Mouse (Mus musculus) stomach, postnatal 0 days (tissue): ENCODE measurements around the gene Nabp2. TPM values are rescaled to one million over a fixed set of nuclear protein-coding genes. Genes with fewer than 3 reads are reported as not detected.

Experiments
- ATAC-seq: fragments of 200-750 bp; cut with Nextera tagmentation; 2 replicates; pipeline ENCODE4 v1.8.0; 2017; ENCODE audit not compliant: low FRiP score, low TSS enrichment
- DNase-seq: peaks from one replicate; pipeline ENCODE4 v3.0.0-alpha.2; 2016; ENCODE audit warnings: low spot score
- H3K27ac ChIP-seq: fragments of 300-500 bp; sonication (generic); replicated peaks from 2 replicates; pipeline ENCODE4 v1.5.1; 2014; ENCODE audit warnings: mild to moderate bottlenecking, control low read depth
- H3K27me3 ChIP-seq: fragments of 300-500 bp; sonication (generic); 2 replicates; pipeline ENCODE4 v1.6.1; 2014; ENCODE audit warnings: low read length; ENCODE audit not compliant: control insufficient read depth, insufficient read depth
- H3K36me3 ChIP-seq: fragments of 300-500 bp; sonication (generic); 2 replicates; pipeline ENCODE4 v1.6.1; 2014; ENCODE audit warnings: low read length, mixed read lengths; ENCODE audit not compliant: control insufficient read depth, insufficient read depth
- H3K4me1 ChIP-seq: fragments of 300-500 bp; sonication (generic); replicated peaks from 2 replicates; pipeline ENCODE4 v1.6.1; 2014; ENCODE audit warnings: antibody characterized with exemption; ENCODE audit not compliant: control insufficient read depth, insufficient read depth
- H3K4me2 ChIP-seq: fragments of 300-500 bp; sonication (generic); replicated peaks from 2 replicates; pipeline ENCODE4 v1.6.1; 2014; ENCODE audit warnings: low read depth, mild to moderate bottlenecking, control low read depth, moderate library complexity
- H3K4me3 ChIP-seq: fragments of 300-500 bp; sonication (generic); 2 replicates; pipeline ENCODE4 v1.5.1; 2014; ENCODE audit warnings: low read depth, low read length, control low read depth
- H3K9ac ChIP-seq: fragments of 300-500 bp; sonication (generic); 2 replicates; pipeline ENCODE4 v1.6.1; 2014; ENCODE audit warnings: mild to moderate bottlenecking, low read length, control low read depth, mixed read lengths
- H3K9me3 ChIP-seq: fragments of 300-500 bp; sonication (generic); 2 replicates; pipeline ENCODE4 v1.6.1; 2016; ENCODE audit warnings: low read length; ENCODE audit not compliant: control insufficient read depth
- CTCF ChIP-seq: IDR thresholded peaks from 2 replicates; pipeline ENCODE4 v1.5.1; 2016; ENCODE audit warnings: antibody characterized with exemption, low read depth, mild to moderate bottlenecking, moderate library complexity
- EP300 ChIP-seq: optimal IDR thresholded peaks from 2 replicates; pipeline ENCODE3; 2016; ENCODE audit warnings: antibody characterized with exemption
- WGBS: fragments of 180-500 bp; shearing (Covaris S2); extraction: QIAGEN DNeasy Blood & Tissue Kit; methylation state at CpG from one replicate; pipeline ENCODE4 v1.1.7; 2014; 5-methylcytosine and 5-hydroxymethylcytosine counted together
- polyA plus RNA-seq: library from polyadenylated mRNA; unstranded; fragments of >200 nt; fragmentation: Nextera tagmentation; extraction: Ambion mirVana; gene quantifications from 2 replicates; pipeline ENCODE4 v1.2.1, GENCODE M21; 2015

Gene Nabp2
- polyA plus RNA-seq, 1 experiment from 2014 or later: 54.4 TPM

GRCm38 (mm10) chr10:128424604-128425003 is 13.3 kb upstream of the Nabp2 start:
- H3K27me3 ChIP-seq: no peaks in the 10 kb centered on the region
- H3K9ac ChIP-seq: no peak overlapping the region
- 30% methylated on average over 7 of the region's 7 CpGs for WGBS
- no peaks in the 10 kb centered on the region for H3K9me3 ChIP-seq
- no peak overlapping the region for H3K4me2 ChIP-seq
- H3K36me3 ChIP-seq: peaks cover 4% of the 10 kb centered on the region; the same call in 1 of the 2 replicates
- no peak for DNase-seq
- H3K4me3 ChIP-seq: no peak overlapping the region
- no peak for TF ChIP-seq CTCF
- no peak for TF ChIP-seq EP300
- no peaks in the 10 kb centered on the region for H3K4me1 ChIP-seq
- H3K27ac ChIP-seq: no peak overlapping the region
- 0 out of 2 replicates have a peak, but pooled peaks have one; percentile 56 for ATAC-seq

- DNase-seq: no peak
- Histone ChIP-seq H3K4me2 (no peak overlapping the region), H3K4me3 (no peak overlapping the region), H3K27ac (no peak overlapping the region), H3K9me3 (no peaks in the 10 kb centered on the region), H3K36me3 (peaks cover 4% of the 10 kb centered on the region; the same call in 1 of the 2 replicates), H3K9ac (no peak overlapping the region), H3K4me1 (no peaks in the 10 kb centered on the region), H3K27me3 (no peaks in the 10 kb centered on the region)
- 74% methylated on average over 5 of the region's 5 CpGs for WGBS
- no peak for TF ChIP-seq CTCF
- TF ChIP-seq EP300: no peak
- ATAC-seq: no peak
These were observed 11.1 kb upstream of the Nabp2 start for GRCm38 (mm10) chr10:128422426-128422825.

DNA sequence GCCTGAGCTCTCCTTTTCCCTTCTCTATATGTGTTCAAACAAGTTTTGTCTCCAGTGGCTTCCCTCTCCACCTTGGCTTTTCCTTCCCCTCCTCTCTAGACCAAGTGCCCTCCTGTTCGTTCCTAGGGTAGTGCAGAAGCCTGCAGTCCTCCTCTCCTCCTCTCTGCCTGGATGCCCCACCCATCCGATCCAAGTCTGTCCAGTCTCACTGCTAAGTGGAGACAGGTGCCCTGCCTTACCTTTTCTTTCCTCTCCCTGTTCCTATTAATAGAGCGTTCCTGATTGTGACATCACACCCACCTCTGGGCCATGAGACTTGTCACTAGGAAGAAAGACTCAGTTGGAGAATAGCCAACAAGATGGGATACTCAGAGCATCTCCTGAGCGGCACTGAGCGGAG is 3.6 kb upstream of the Nabp2 start:
- Histone ChIP-seq H3K27me3 (no peaks in the 10 kb centered on the region), H3K27ac (no peak overlapping the region), H3K4me3 (no peak overlapping the region), H3K4me1 (no peaks in the 10 kb centered on the region; the same call in 1 of the 2 replicates), H3K4me2 (no peak overlapping the region), H3K9me3 (no peaks in the 10 kb centered on the region), H3K9ac (no peak overlapping the region), H3K36me3 (peaks cover 3% of the 10 kb centered on the region; the same call in 1 of the 2 replicates)
- DNase-seq: no peak
- TF ChIP-seq CTCF (no peak), EP300 (no peak)
- no peak for ATAC-seq
- 69% methylated on average over 5 of the region's 5 CpGs for WGBS

DNA sequence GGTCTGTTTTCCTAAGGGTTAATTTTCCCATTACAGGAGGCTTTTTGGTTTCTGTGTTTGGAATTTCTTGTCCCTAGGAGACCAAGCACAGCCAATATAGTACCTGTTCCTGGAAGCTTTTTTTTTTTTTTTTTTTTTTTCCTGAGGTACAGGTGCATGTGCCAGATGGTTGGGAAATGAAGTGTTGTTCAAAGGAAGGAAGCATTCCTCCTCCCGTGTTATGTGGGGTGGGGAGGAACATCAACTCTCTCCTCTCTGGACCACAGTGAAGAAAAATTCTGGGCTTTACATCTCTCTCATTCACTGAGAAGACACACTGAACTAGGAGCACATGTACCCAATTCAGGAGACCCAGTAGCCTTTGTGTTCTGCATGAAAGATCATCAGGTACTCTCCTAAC is 1.8 kb upstream of the Nabp2 start:
- no peaks in the 10 kb centered on the region for H3K27me3 ChIP-seq
- H3K4me3 ChIP-seq: no peak overlapping the region
- H3K36me3 ChIP-seq: peaks cover 3% of the 10 kb centered on the region; the same call in 1 of the 2 replicates
- peak overlapping the region; percentile 87; the same call in 1 of the 2 replicates for H3K4me2 ChIP-seq
- H3K4me1 ChIP-seq: no peaks in the 10 kb centered on the region; the same call in 1 of the 2 replicates
- H3K9me3 ChIP-seq: no peaks in the 10 kb centered on the region
- WGBS: 67% methylated on average over 1 of the region's 1 CpGs
- TF ChIP-seq CTCF: no peak
- no peak for TF ChIP-seq EP300
- no peak for DNase-seq
- H3K27ac ChIP-seq: no peak overlapping the region
- ATAC-seq: no peak
- no peak overlapping the region for H3K9ac ChIP-seq

GRCm38 (mm10) chr10:128412558-128412957 is 1.3 kb upstream of the Nabp2 start:
- Histone ChIP-seq H3K27ac (no peak overlapping the region), H3K9ac (no peak overlapping the region), H3K4me3 (peak overlapping the region; percentile 93), H3K4me1 (no peaks in the 10 kb centered on the region; the same call in 1 of the 2 replicates), H3K4me2 (peak overlapping the region; percentile 87), H3K36me3 (peaks cover 3% of the 10 kb centered on the region; the same call in 1 of the 2 replicates), H3K27me3 (no peaks in the 10 kb centered on the region), H3K9me3 (no peaks in the 10 kb centered on the region)
- TF ChIP-seq EP300 (no peak), CTCF (no peak)
- WGBS: 17% methylated on average over 1 of the region's 1 CpGs
- ATAC-seq: no peak
- DNase-seq: no peak

- Histone ChIP-seq H3K4me1 (no peaks in the 10 kb centered on the region; the same call in 1 of the 2 replicates), H3K4me2 (peak overlapping the region; percentile 87), H3K9me3 (no peaks in the 10 kb centered on the region), H3K36me3 (peaks cover 3% of the 10 kb centered on the region; the same call in 1 of the 2 replicates), H3K27ac (peak overlapping the region; percentile 96), H3K9ac (peak overlapping the region; percentile 83), H3K27me3 (no peaks in the 10 kb centered on the region), H3K4me3 (peak overlapping the region; percentile 93)
- WGBS: under 1% methylated on average over 14 of the region's 14 CpGs
- DNase-seq (no peak), ATAC-seq (no peak)
- TF ChIP-seq CTCF (no peak), EP300 (no peak)
These were observed 726 bp upstream of the Nabp2 start for GRCm38 (mm10) chr10:128412055-128412381.
